Mouse (Mus musculus): ENCODE measurements around the gene Idi2.
"Not testable (repeated sequence)": the region's sequence is repeated elsewhere in the genome, so short reads cannot be mapped to it uniquely, and the experiment has no call there.

DNA sequence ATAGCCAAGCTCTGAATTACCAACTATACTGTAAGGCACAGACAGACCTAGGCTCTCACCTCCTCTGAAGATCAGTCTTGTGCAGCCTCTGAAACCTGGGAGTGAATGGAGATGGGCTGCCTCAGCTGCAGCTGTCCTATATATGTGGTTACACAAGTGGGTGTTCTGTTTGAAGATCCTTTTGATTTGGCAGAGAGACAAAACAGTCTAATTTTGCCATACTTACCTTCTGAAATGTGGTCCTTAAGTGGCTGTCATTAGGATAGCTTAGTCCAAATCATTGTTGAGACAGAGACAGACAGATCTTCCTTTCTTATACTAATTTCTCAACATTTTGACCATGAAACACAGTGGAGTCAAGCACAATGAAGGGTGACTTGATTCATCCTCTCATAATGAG lies 4.5 kb upstream of the Idi2 start, which contains the start of gene Gm9745:
- TF ChIP-seq CTCF (IDR thresholded peaks at IDR 0.05; ENCODE audit: low read depth, low read length); POLR2A (IDR thresholded peaks at IDR 0.05; ENCODE audit: borderline replicate concordance, low read depth, low read length): not testable (repeated sequence)
